Mouse (Mus musculus) embryonic facial prominence, embryonic 11.5 days (tissue): ENCODE results near the gene Herc3. TPM values are rescaled to one million over a fixed set of nuclear protein-coding genes. Genes with fewer than 3 reads are reported as not detected.

Experiments used
- ATAC-seq: fragments of 200-750 bp; cut with Nextera tagmentation; replicated peaks from 2 replicates; pipeline ENCODE4 v1.8.0; 2017; ENCODE audit warnings: low read depth; ENCODE audit not compliant: insufficient number of reproducible peaks, low FRiP score, low TSS enrichment
- DNase-seq: peaks from one replicate; pipeline ENCODE4 v3.0.0-alpha.2; 2015; ENCODE audit warnings: low spot score
- H3K27ac ChIP-seq: fragments of 300-500 bp; sonication (generic); replicated peaks from 2 replicates; pipeline ENCODE4 v1.5.1; 2014; ENCODE audit warnings: mild to moderate bottlenecking, low read depth, low read length, control low read depth
- H3K27me3 ChIP-seq: fragments of 300-500 bp; sonication (generic); 2 replicates; pipeline ENCODE4 v1.6.1; 2014; ENCODE audit warnings: mild to moderate bottlenecking, low read length, moderate library complexity, mixed read lengths; ENCODE audit not compliant: control insufficient read depth, insufficient read depth
- H3K36me3 ChIP-seq: fragments of 300-500 bp; sonication (generic); replicated peaks from 2 replicates; pipeline ENCODE4 v1.6.1; 2014; ENCODE audit warnings: low read depth, mild to moderate bottlenecking, low read length, moderate library complexity, mixed read lengths; ENCODE audit not compliant: control insufficient read depth, insufficient read depth
- H3K4me1 ChIP-seq: fragments of 300-500 bp; sonication (generic); 2 replicates; pipeline ENCODE4 v1.6.1; 2014; ENCODE audit warnings: low read length, mixed read lengths; ENCODE audit not compliant: control insufficient read depth, insufficient read depth
- H3K4me2 ChIP-seq: fragments of 300-500 bp; sonication (generic); 2 replicates; pipeline ENCODE4 v1.6.1; 2014; ENCODE audit warnings: low read depth, mild to moderate bottlenecking, control low read depth, low read length, moderate library complexity
- H3K4me3 ChIP-seq: fragments of 300-500 bp; sonication (generic); 2 replicates; pipeline ENCODE4 v1.5.1; 2014; ENCODE audit warnings: low read depth, low read length, control low read depth
- H3K9ac ChIP-seq: fragments of 300-500 bp; sonication (generic); replicated peaks from 2 replicates; pipeline ENCODE4 v1.6.1; 2014; ENCODE audit warnings: mild to moderate bottlenecking, control low read depth, low read length
- H3K9me3 ChIP-seq: fragments of 300-500 bp; sonication (generic); replicated peaks from 2 replicates; pipeline ENCODE4 v1.6.1; 2016; ENCODE audit warnings: mild to moderate bottlenecking, low read length, inconsistent platforms, mixed read lengths; ENCODE audit not compliant: control insufficient read depth
- WGBS: fragments of 180-500 bp; shearing (Covaris S2); extraction: QIAGEN DNeasy Blood & Tissue Kit; methylation state at CpG from one replicate; pipeline ENCODE4 v1.1.7; 2014; 5-methylcytosine and 5-hydroxymethylcytosine counted together
- polyA plus RNA-seq: library from polyadenylated mRNA; unstranded; fragments of >200 nt; fragmentation: Nextera tagmentation; extraction: Ambion mirVana; gene quantifications from 2 replicates; pipeline ENCODE4 v1.2.1, GENCODE M21; 2014

Herc3 gene
- polyA plus RNA-seq, 1 experiment from 2014 or later: 9.6 TPM

DNA sequence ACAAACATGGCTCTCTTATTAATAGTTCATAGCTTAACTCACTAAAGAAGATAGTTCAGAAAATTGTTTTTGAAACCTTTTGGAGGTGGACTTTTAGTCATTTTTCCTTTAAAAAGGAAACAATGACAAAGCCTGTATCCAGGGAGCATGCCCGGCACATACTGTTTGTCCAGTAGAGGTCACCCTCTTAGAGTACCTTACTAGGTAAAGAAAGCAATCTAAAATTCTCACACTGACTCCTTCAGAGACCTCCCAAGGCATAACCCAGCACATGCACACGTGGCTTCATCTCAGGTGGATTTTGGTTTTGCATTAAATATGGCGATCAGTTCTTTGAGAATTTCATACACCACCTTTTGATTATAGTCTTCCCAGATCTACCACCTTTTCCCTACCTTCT, 90.4 kb downstream of the Herc3 start:
- H3K4me3 ChIP-seq: no peak overlapping the region
- no peaks in the 10 kb centered on the region for H3K4me1 ChIP-seq
- H3K27me3 ChIP-seq: no peaks in the 10 kb centered on the region
- no peak for DNase-seq
- no peak overlapping the region for H3K4me2 ChIP-seq
- no peaks in the 10 kb centered on the region for H3K36me3 ChIP-seq
- WGBS: 52% methylated on average over 3 of the region's 3 CpGs
- H3K27ac ChIP-seq: no peak overlapping the region
- no peak overlapping the region for H3K9ac ChIP-seq
- H3K9me3 ChIP-seq: no peaks in the 10 kb centered on the region
- no peak for ATAC-seq

DNA sequence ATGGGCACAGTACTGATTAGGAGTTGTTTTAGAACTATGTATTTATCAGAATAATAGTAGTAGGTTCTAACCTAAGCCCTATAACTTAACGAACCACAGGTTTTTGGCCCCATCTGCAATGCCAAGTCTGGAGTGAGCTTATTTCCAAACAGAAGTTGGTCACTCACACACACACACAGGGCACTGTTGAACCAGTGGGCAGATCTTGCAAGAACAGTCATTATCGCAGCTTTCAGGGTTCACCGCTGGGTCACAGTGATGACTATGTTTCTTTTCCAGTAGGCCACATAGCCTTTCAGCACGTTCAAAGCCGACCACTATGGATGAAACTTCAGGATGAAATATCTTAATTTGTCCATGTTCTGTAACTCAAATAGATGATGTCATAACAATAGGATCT, 91.2 kb downstream of the Herc3 start:
- no peaks in the 10 kb centered on the region for H3K9me3 ChIP-seq
- 87% methylated on average over 5 of the region's 5 CpGs for WGBS
- no peak overlapping the region for H3K27ac ChIP-seq
- H3K27me3 ChIP-seq: no peaks in the 10 kb centered on the region
- no peak overlapping the region for H3K4me2 ChIP-seq
- no peak overlapping the region for H3K4me3 ChIP-seq
- H3K4me1 ChIP-seq: no peaks in the 10 kb centered on the region
- DNase-seq (no peak), ATAC-seq (no peak)
- no peaks in the 10 kb centered on the region for H3K36me3 ChIP-seq
- H3K9ac ChIP-seq: no peak overlapping the region

GRCm38 (mm10) chr6:58927881-58928280, 96.6 kb downstream of the Herc3 start:
- Histone ChIP-seq H3K9me3 (no peaks in the 10 kb centered on the region), H3K36me3 (no peaks in the 10 kb centered on the region), H3K4me1 (no peaks in the 10 kb centered on the region), H3K4me3 (no peak overlapping the region), H3K9ac (no peak overlapping the region), H3K27me3 (no peaks in the 10 kb centered on the region), H3K27ac (no peak overlapping the region), H3K4me2 (no peak overlapping the region)
- DNase-seq (no peak), ATAC-seq (no peak)
- 76% methylated on average over 2 of the region's 2 CpGs for WGBS

GRCm38 (mm10) chr6:58929911-58930431, 98.7 kb downstream of the Herc3 start:
- H3K9ac ChIP-seq: no peak overlapping the region
- 90% methylated on average over 9 of the region's 9 CpGs for WGBS
- no peaks in the 10 kb centered on the region for H3K27me3 ChIP-seq
- no peak overlapping the region for H3K4me3 ChIP-seq
- DNase-seq (no peak), ATAC-seq (no peak)
- no peaks in the 10 kb centered on the region for H3K4me1 ChIP-seq
- H3K27ac ChIP-seq: no peak overlapping the region
- no peak overlapping the region for H3K4me2 ChIP-seq
- no peaks in the 10 kb centered on the region for H3K9me3 ChIP-seq
- no peaks in the 10 kb centered on the region for H3K36me3 ChIP-seq

- Histone ChIP-seq H3K4me1 (no peaks in the 10 kb centered on the region), H3K27ac (no peak overlapping the region), H3K9me3 (no peaks in the 10 kb centered on the region), H3K4me3 (no peak overlapping the region), H3K27me3 (no peaks in the 10 kb centered on the region), H3K36me3 (no peaks in the 10 kb centered on the region), H3K4me2 (no peak overlapping the region), H3K9ac (no peak overlapping the region)
- no peak for DNase-seq
- no peak for ATAC-seq
- WGBS: 71% methylated on average over 4 of the region's 4 CpGs
Observed at GRCm38 (mm10) chr6:58931149-58931548, 99.9 kb downstream of the Herc3 start.

DNA sequence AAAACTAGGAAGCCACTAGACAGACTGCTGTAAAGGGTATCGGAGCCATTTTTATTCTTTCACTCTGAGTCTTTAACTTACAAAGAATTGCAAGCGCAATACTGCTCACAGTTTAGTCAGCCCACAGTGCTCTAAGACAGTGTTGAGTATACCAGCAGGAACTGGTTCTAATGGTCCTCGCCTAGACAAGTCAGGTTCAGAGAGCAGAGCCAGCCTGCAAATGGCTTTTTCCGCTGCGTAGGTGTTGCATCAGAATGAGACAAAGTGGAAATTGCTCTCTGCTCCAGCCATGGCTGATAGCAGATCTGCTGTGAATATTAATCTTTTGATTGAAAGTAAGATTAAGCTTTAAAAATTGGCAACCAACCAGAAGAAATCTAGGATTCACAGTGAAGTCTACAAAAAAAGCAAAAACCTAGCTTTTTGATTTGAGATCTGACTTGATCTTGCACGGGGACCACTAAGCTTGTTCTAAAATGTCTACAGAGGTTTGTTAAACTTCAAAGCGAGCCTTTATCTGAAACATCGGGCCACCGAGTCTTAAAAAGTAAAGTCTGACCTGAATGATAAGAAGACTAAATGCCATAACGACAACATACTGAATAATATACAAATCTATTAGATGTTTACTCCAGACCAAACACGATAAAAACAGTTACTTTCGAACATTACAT, 101.4 kb downstream of the Herc3 start:
- WGBS: 87% methylated on average over 12 of the region's 12 CpGs
- DNase-seq (no peak), ATAC-seq (no peak; the same call in 1 of the 2 replicates)
- H3K4me3 ChIP-seq: no peak overlapping the region
- no peaks in the 10 kb centered on the region for H3K9me3 ChIP-seq
- H3K9ac ChIP-seq: no peak overlapping the region
- no peak overlapping the region for H3K27ac ChIP-seq
- H3K4me1 ChIP-seq: no peaks in the 10 kb centered on the region
- no peaks in the 10 kb centered on the region for H3K36me3 ChIP-seq
- H3K4me2 ChIP-seq: no peak overlapping the region
- no peaks in the 10 kb centered on the region for H3K27me3 ChIP-seq

- Histone ChIP-seq H3K4me3 (no peak overlapping the region), H3K9ac (no peak overlapping the region), H3K9me3 (no peaks in the 10 kb centered on the region), H3K4me2 (no peak overlapping the region), H3K36me3 (no peaks in the 10 kb centered on the region), H3K27ac (no peak overlapping the region), H3K4me1 (no peaks in the 10 kb centered on the region), H3K27me3 (no peaks in the 10 kb centered on the region)
- ATAC-seq: peak; percentile 75; the same call in 1 of the 2 replicates
- WGBS: 42% methylated on average over 6 of the region's 6 CpGs
- peak; percentile 82 for DNase-seq
Observed at GRCm38 (mm10) chr6:58933189-58933913, 102.1 kb downstream of the Herc3 start.

GRCm38 (mm10) chr6:58934144-58934543, 102.9 kb downstream of the Herc3 start:
- no peaks in the 10 kb centered on the region for H3K36me3 ChIP-seq
- no peak overlapping the region for H3K27ac ChIP-seq
- H3K9me3 ChIP-seq: no peaks in the 10 kb centered on the region
- no peak overlapping the region for H3K4me3 ChIP-seq
- no peaks in the 10 kb centered on the region for H3K4me1 ChIP-seq
- no peak for DNase-seq
- no peak overlapping the region for H3K9ac ChIP-seq
- H3K4me2 ChIP-seq: no peak overlapping the region
- no peaks in the 10 kb centered on the region for H3K27me3 ChIP-seq
- no peak for ATAC-seq
- 85% methylated on average over 4 of the region's 4 CpGs for WGBS
